Mouse (Mus musculus): ENCODE results near the gene Opalin.

DNA sequence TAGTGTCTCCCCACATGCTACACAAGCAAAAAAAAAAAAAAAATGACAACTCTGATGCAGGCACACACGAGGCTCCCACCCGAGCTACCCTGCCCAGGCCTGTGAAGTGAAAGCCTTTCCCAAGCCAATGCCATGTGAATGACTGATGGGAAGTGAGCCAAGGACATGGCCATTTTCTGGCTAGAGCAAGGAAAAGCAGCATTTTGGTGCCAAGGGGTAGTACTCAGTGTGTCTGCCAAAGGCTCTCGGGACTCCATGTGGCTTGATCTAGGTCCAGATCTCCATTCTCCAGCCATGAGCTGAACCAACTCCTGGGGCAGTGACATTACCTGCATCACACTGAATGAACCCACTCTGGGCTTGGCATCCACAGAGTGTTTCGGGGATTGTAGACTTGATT, 40.4 kb upstream of the Opalin start:
- no peak for TF ChIP-seq GATA1 (IDR thresholded peaks at IDR 0.05; ENCODE audit: low read length)
- TF ChIP-seq TAL1 (IDR thresholded peaks at IDR 0.05; ENCODE audit: low read length): no peak
